Mouse (Mus musculus) liver, embryonic 14.5 days (tissue): ENCODE results near the gene Cacna1s.

Experiments
- CTCF ChIP-seq: IDR thresholded peaks from 2 replicates; pipeline ENCODE4 v1.5.1; 2016; ENCODE audit warnings: antibody characterized with exemption, low read depth, control low read depth
- EP300 ChIP-seq: IDR thresholded peaks from 2 replicates; pipeline ENCODE4 v1.6.1; 2016; ENCODE audit warnings: antibody characterized with exemption, low read depth

DNA sequence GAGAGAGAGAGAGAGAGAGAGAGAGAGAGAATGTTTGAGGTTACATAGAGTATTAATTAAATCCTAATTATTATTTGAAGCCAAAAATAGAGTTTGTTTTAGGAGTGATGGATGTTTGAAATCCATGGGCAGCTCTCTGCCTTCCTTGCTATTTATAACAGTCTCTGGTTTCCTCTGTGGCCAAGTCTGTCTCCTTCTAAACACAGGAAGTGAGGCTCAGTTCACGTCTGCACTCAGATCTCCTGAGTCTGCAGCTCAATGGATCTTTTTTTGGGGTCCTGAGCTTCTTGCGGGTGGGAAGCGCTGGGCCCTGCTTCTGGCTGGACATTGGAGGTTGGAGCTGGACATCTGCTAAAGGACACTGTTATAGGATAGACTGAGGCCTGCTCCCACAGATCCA lies 75.3 kb downstream of the Cacna1s start:
- no peak for TF ChIP-seq CTCF
- TF ChIP-seq EP300 = no peak
